Mouse (Mus musculus): ENCODE measurements around the gene Cox8b.

Gene Cox8b

GRCm38 (mm10) chr7:140859997-140860396 lies 40.2 kb downstream of the Cox8b start:
- DNase-seq, result no peak

- DNase-seq, result no peak
These were observed 41.5 kb downstream of the Cox8b start for GRCm38 (mm10) chr7:140858746-140859145.

- DNase-seq, result no peak
These were observed 42.4 kb downstream of the Cox8b start, which contains the start of gene Bet1l for GRCm38 (mm10) chr7:140857550-140858505. Gene Bet1l, minus strand, starts transcription at chr7:140857577.

- DNase-seq, result peak; percentile 91
These were observed 43.3 kb downstream of the Cox8b start, which contains the start of gene Ric8a for GRCm38 (mm10) chr7:140856785-140857549. Gene Ric8a, plus strand, starts transcription at chr7:140856957.

GRCm38 (mm10) chr7:140855860-140856784 lies 44.1 kb downstream of the Cox8b start, which contains the start of gene Gm45785:
Gene Gm45785, minus strand, starts transcription at chr7:140856331.
- DNase-seq, result peak; percentile 93

- DNase-seq, result no peak
These were observed 45.1 kb downstream of the Cox8b start for GRCm38 (mm10) chr7:140855181-140855580.

GRCm38 (mm10) chr7:140854483-140854882 lies 45.8 kb downstream of the Cox8b start:
- DNase-seq, result no peak

- no peak for DNase-seq
These were observed 46.9 kb downstream of the Cox8b start for GRCm38 (mm10) chr7:140853386-140853785.

GRCm38 (mm10) chr7:140851916-140852315 lies 48.3 kb downstream of the Cox8b start:
- no peak for DNase-seq
